Mouse (Mus musculus): ENCODE measurements at regions not wholly inside any gene's neighbourhood (a gene's known extent, or its start where the extent isn't known, plus 50 kb on each side); places are given as distances from the start of the nearest gene placed in this dataset.

- ATAC-seq (replicated peaks; ENCODE audit: insufficient number of reproducible peaks, low FRiP score, low TSS enrichment, poor library complexity, severe bottlenecking), result no peak
Observed at GRCm38 (mm10) chr10:9117648-9118551, 232.0 kb upstream of the Sash1 start.

- ATAC-seq (replicated peaks; ENCODE audit: insufficient number of reproducible peaks, low FRiP score, low TSS enrichment, poor library complexity, severe bottlenecking), result no peak
Observed at GRCm38 (mm10) chr10:9117134-9117533, 231.3 kb upstream of the Sash1 start.

DNA sequence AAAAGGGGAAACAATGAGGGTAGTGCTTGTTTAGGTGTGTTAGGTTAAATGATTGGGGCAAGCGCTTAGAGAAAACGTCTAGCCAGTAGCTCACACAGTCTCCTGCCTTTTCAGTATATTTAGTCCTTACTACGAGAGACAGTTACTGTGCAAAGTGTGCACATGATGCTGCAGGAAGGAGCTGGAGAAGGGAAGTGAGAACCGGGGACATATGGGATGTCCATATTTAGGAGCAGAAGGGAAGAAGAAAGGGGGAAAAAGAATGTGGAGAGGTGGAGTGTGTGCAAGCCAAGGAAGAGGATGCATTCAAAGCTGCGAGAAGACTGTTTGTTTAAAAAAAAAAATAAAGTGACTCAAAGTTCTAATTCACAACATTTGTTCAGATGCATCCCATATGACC lies 227.8 kb upstream of the Sash1 start:
- ATAC-seq (replicated peaks; ENCODE audit: insufficient number of reproducible peaks, low FRiP score, low TSS enrichment, poor library complexity, severe bottlenecking), result no peak

DNA sequence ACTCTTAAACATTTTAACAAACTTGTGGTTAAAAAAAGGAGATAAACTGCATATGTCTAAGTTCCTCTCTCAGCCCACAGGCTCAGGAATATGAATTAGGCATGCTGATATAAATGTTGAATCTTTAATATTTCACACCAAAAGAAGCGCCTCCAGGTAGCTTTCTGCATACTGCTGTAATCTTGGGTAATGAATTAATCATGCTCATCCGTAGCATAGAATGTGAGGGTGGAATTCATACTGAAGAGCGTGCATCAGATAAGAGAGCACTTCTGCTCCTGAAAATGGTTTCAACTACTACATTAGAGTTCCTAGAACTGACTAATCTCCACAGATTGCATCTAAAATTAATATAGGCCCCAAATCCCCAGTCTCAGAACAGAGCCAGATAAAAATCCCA lies 225.2 kb upstream of the Sash1 start:
- no peak for ATAC-seq (replicated peaks; ENCODE audit: insufficient number of reproducible peaks, low FRiP score, low TSS enrichment, poor library complexity, severe bottlenecking)

DNA sequence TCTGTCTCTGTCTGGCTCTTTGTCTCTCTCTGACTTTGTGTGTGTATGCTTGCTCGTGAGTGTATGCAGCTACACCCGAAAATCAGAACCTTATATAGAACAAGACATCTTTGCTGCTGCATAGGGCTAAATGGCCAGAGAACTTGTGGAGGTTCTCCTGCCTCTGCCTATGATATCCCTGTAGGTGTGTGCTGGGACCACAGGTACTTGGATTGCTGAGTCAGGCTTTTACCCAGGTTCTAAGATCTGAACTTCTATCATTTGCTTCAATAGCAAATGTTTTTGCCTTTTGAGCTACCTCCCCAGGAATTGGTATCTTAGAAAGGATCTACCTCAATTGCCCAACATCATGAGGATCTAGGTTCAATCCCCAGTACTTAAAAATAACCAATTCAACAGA lies 210.3 kb upstream of the Sash1 start:
- no peak for ATAC-seq (replicated peaks; ENCODE audit: insufficient number of reproducible peaks, low FRiP score, low TSS enrichment, poor library complexity, severe bottlenecking)

- no peak for ATAC-seq (replicated peaks; ENCODE audit: insufficient number of reproducible peaks, low FRiP score, low TSS enrichment, poor library complexity, severe bottlenecking)
Observed at GRCm38 (mm10) chr10:9095163-9095562, 209.3 kb upstream of the Sash1 start.

DNA sequence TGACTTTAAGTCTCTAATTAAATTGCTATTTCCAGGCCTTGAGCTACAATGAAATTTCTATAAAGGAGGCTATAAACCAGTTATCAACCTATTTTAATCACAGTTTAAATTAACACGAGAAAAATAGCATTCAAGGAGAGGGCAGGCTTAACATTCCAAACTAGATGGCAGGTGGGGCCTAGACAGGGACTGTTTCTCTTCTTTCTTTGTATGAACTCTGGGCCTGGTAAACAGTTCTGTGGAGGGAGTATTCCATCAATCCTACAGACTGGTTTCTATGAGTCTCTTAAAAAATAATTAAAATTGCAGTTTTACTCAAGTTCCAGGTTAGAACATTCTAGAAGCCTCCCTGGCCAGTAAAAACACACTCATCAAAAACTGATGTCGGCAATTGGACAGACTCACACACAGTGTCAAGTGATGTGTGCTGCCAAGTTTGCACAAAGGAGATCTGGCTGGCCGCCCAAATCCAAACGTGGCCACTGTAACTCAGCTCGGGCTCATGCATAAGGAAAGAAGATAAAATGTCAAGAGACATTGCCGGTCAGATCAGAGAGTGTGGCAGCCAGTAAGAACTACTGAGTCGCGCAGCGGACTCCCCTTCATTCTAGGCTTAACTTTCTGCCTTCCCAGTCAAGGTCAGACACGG lies 206.5 kb upstream of the Sash1 start:
- no peak for ATAC-seq (replicated peaks; ENCODE audit: insufficient number of reproducible peaks, low FRiP score, low TSS enrichment, poor library complexity, severe bottlenecking)

DNA sequence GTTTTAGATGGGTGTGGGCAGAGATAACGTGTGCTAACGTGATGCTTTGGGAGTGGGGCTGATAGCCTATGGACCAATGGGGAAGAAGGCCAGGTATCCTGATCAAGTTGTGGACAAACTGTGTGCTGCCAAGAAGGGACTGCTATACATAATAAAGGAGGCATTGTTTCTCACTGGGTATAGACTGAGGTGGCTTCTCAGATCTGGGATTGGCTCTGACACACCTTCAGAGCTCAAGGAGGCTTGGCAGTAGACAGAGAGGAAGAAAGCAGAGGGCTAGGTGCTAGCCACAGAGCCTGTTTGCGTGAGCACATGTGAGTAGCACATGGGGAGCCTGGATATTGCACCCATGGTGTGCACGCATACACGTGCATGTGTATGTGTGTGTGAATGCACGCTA lies 205.1 kb upstream of the Sash1 start:
- no peak for ATAC-seq (replicated peaks; ENCODE audit: insufficient number of reproducible peaks, low FRiP score, low TSS enrichment, poor library complexity, severe bottlenecking)

GRCm38 (mm10) chr10:9087871-9088270 lies 202.0 kb upstream of the Sash1 start:
- ATAC-seq (replicated peaks; ENCODE audit: insufficient number of reproducible peaks, low FRiP score, low TSS enrichment, poor library complexity, severe bottlenecking), result no peak

DNA sequence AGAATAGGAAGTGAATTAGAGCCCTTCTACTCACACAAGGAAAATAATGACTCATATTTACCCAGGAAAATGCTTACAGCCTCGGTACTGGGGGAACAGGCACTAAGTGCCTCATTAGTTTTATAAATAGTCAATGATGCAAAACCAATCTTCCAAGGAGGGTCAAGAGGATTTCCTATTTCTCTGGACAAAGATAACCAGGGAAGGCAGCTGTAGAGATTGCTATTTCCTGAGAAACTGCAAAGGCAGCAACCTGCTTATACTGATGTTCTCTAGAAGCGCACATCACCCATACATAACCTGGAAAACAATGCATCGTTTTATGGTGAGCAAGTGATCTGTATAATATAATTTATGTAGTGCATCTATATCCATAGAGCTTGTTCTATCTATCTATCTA lies 201.3 kb upstream of the Sash1 start:
- no peak for ATAC-seq (replicated peaks; ENCODE audit: insufficient number of reproducible peaks, low FRiP score, low TSS enrichment, poor library complexity, severe bottlenecking)

- ATAC-seq (replicated peaks; ENCODE audit: insufficient number of reproducible peaks, low FRiP score, low TSS enrichment, poor library complexity, severe bottlenecking), result no peak
Observed at GRCm38 (mm10) chr10:9086666-9087065, 200.8 kb upstream of the Sash1 start.

GRCm38 (mm10) chr10:9085441-9085840 lies 199.6 kb upstream of the Sash1 start:
- no peak for ATAC-seq (replicated peaks; ENCODE audit: insufficient number of reproducible peaks, low FRiP score, low TSS enrichment, poor library complexity, severe bottlenecking)

DNA sequence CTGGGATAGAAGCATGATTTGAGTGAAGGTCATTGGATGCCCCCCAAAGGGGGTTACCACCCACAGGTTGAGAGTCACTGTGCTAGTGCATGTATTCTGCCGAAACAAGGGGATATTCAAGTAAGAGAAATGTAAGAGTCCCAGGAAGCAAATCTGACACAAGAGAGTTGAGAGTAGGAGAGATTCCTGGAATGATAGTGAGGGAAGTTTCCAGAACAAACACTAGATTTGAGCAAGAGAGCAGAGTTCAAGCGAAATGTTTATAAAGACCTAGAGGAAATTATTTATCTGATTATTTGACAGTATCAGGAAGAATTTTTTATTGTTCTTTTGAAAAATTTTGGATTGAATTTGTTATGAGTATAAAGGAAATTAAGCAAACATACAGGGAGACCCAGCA lies 189.0 kb upstream of the Sash1 start:
- no peak for ATAC-seq (replicated peaks; ENCODE audit: insufficient number of reproducible peaks, low FRiP score, low TSS enrichment, poor library complexity, severe bottlenecking)

DNA sequence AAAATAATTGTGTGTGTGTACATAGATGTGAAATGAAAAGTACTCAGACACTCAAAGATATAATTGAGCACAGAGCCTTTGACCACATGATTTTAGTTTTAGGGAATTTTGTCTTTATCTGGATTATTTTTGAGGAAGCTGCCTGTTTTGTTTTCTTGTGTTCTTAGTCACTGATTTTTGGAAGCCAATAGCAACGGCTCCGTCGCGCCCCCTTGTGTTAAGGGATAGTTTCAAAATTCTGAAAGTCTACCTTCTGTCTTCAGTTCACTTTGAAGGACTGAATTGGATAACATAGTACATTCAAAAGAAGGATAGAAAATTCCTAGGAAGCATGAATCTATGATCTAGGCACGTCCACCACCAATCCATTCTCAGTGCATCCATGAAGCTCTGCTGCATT lies 185.8 kb upstream of the Sash1 start:
- no peak for ATAC-seq (replicated peaks; ENCODE audit: insufficient number of reproducible peaks, low FRiP score, low TSS enrichment, poor library complexity, severe bottlenecking)

DNA sequence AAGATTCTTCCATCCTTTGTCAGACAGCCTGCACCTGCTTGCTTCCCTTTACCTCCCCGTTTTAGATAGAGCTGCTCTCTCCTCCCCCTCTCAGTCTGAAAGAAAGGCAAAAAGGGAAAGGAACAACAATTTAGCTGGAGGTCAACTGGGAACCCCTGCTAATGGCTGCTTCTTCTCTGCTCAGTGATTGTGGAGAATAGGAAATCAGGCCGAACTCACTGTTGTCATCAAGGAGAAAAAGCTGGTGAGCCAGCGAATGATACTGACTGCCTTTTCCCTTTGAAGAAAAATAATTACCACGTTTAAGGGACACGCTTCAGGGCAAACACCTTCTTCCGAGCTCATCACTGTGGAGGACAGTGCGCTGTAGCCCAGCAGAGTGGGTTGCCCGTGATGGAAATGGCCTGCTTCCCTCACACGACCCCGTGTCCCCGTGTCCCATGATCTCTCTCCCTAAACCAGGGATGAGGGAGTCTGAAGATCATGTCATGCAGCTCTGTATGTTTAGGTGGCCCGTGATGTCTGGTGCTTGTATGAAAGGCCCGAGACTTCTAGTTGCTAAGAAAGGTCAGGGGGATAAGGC lies 183.8 kb upstream of the Sash1 start:
- no peak for ATAC-seq (replicated peaks; ENCODE audit: insufficient number of reproducible peaks, low FRiP score, low TSS enrichment, poor library complexity, severe bottlenecking)

DNA sequence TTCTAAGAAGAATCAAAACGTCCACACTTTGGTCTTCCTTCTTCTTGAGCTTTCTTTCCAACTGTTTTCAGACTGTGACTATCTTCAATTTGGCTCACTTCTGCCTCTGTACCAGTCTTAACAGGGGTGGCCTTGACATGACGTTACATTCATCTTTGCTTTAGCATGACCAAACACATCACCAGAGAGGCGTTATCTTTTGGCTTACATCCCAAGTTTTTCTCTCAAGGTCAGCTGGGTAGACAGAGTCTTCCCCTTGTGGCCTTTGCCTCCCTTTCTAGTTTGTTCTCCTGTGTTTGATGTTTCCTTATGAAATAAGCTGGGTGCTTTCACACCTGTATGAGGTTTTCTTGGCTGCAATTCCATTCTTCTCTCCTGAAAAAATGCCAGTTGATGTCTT lies 180.7 kb upstream of the Sash1 start:
- ATAC-seq (replicated peaks; ENCODE audit: insufficient number of reproducible peaks, low FRiP score, low TSS enrichment, poor library complexity, severe bottlenecking), result no peak

DNA sequence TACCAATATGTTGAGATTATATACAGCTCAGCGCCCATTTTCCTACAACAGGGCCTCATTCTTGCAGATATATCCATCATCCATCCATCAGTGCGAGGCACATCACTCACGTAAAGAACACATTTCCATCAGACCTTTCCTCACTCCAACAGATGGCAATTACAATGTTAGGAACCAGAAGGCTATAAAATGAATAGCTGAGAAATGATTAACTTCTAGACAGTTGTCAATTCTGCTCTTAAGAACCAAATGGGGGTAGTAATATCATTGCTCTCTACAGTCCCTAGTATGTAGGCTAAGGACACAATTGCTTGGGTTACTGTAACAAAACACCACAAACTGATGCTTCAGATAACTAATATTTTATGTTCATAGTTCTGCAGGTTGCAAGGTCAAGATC lies 176.1 kb upstream of the Sash1 start:
- ATAC-seq (replicated peaks; ENCODE audit: insufficient number of reproducible peaks, low FRiP score, low TSS enrichment, poor library complexity, severe bottlenecking), result no peak

DNA sequence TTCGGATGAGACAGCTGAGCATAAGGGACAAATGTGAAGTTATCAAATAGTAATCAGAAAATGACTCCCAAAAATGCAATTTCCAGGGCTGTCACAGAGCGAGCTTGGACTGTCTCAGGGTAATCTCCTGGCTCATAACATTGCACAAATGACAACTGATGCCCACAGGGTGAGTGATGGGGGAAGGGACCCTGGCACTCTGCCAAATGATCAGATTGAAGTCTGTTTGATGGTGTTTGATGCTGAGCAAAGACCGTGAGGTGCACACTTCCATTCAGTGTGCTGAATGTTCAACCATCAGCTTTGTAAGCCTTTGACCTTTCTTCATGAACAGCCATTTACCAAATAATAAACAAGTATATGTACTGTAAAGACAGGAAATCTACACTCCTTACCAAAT lies 169.4 kb upstream of the Sash1 start:
- ATAC-seq (replicated peaks; ENCODE audit: insufficient number of reproducible peaks, low FRiP score, low TSS enrichment, poor library complexity, severe bottlenecking), result no peak

DNA sequence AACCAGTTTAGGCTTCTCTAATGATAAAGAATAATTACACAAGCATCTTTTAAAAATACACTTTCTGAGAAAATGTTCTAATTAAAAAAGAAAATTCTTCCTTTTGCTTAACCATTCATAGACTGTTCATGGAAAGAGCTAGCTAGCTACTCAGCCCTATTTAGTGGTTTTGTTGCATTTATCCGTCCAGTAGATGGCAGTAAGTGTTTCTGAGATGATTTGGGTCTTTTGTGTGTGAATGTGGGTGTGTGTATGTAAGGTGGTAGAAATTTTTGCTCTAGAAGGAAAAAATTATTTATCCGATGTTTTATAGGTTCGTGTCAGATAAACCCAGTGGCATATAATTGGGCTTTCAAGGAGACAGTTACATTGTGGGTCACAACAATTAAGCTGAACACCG lies 167.5 kb upstream of the Sash1 start:
- ATAC-seq (replicated peaks; ENCODE audit: insufficient number of reproducible peaks, low FRiP score, low TSS enrichment, poor library complexity, severe bottlenecking), result no peak

DNA sequence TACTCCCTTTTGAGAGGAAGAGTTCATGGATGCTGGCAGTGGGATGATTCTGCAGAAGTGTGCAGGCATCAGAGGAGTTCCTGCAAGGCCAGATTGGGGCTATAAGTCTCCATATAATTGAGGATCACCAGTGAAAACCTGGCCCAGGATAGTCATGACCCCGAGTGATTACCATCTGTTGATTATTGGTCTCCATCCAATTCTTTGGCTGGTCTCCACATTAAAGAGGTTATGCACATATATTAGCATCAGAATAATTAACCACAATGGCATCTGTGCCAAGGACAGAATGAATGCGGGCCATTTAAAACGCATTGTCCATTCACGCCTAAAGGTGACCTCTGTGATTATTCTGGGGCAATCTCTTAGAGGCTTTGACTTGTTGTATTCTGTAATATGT lies 161.5 kb upstream of the Sash1 start:
- ATAC-seq (replicated peaks; ENCODE audit: insufficient number of reproducible peaks, low FRiP score, low TSS enrichment, poor library complexity, severe bottlenecking), result no peak
